Mouse (Mus musculus): Measurements from ENCODE around the gene Timp2.

GRCm38 (mm10) chr11:118285791-118286190 is 69.7 kb downstream of the Timp2 start:
- TF ChIP-seq CTCF (IDR thresholded peaks at IDR 0.05; ENCODE audit: borderline replicate concordance, control insufficient read depth, extremely low read depth, insufficient read depth, low read length, poor library complexity) (no peak), POLR2A (IDR thresholded peaks at IDR 0.05; ENCODE audit: control insufficient read depth, extremely low read depth, insufficient read depth, low read length, poor library complexity) (no peak)
